Mouse (Mus musculus): ENCODE data around the gene Map7.

The Map7 gene

DNA sequence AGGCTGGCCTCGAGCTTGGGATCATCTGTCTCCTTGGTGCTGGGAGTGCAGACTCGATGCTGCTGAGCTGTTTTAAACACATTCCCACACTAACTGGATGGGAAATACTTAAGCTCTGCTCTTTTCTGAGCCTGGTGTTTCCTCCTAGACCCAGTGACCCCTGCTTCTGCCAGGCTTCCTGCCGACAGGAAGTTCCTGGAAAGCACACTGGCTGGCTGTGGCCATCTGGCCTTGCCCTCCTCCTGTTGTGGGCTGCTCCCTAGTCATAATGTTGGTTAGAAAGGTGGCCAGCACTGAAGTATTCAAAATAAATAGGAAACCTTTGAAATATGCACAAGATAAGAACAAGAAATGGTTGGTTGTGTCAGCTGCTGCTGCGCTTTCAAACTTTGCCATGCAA, 86.2 kb downstream of the Map7 start:
- no peak for DNase-seq (ENCODE audit: low spot score)

DNA sequence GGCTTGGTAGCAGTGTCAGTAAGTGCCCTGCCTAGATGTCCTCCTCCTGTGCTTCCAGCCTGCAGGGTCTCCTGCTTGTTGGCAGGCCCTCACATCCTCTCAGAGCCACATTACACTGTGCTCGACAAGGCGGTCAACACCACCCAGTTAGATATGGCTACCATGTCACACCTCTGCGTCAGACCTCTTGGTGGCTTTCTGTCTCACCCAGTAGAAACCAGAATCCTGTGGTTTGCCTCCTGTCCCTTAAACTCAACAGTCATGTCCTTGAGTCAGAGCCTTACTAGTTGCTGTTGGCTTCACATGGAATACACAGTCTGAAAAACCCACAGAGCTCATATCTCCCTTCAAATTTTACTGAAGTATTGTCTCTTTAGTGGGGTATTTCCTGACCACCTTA, 87.4 kb downstream of the Map7 start:
- DNase-seq (ENCODE audit: low spot score): no peak

DNA sequence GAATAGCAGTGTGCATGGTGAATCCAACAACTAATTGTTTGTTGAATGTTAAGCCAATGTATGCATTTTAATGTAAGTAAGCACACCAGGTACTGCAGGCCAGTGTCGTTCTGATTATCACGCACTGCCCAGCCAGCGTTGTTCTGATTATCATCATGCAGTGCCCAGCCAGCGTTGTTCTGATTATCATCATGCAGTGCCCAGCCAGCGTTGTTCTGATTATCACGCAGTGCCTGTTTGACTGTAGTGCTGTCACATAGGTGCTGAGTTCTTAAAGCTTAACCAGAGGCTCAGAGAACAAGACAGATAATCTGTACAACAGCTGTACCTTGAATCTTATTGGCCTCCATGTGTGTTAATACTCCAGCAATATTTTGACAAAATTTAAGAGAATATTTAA, 88.0 kb downstream of the Map7 start:
- DNase-seq (ENCODE audit: low spot score): no peak

GRCm38 (mm10) chr10:20238281-20238680, 90.0 kb downstream of the Map7 start:
- DNase-seq (ENCODE audit: low spot score): no peak

GRCm38 (mm10) chr10:20240858-20241257, 92.6 kb downstream of the Map7 start:
- DNase-seq (ENCODE audit: low spot score): no peak

- no peak for DNase-seq (ENCODE audit: low spot score)
These were observed 95.0 kb downstream of the Map7 start for GRCm38 (mm10) chr10:20243321-20243720.

- DNase-seq (ENCODE audit: low spot score): no peak
These were observed 96.8 kb downstream of the Map7 start for GRCm38 (mm10) chr10:20245082-20245481.

DNA sequence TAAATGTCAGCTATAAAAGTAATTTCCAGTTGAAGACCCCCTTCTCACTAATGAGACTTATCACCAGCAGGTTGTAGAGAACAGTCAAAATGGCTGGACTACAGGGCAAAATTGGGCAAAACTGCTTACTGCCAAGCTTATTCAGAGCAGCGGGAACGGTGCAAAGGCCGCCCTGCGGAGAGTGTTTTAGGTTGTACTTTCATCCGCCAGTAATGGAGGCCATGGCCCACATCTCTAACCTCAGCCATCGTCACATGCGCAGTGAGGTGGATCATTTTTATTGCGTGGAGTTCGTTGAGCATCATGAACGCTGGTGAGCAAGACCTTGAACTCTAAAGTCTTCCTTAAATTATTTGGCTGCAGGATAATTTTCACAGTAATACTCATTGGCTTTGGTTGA, 100.8 kb downstream of the Map7 start:
- DNase-seq (ENCODE audit: low spot score): no peak

DNA sequence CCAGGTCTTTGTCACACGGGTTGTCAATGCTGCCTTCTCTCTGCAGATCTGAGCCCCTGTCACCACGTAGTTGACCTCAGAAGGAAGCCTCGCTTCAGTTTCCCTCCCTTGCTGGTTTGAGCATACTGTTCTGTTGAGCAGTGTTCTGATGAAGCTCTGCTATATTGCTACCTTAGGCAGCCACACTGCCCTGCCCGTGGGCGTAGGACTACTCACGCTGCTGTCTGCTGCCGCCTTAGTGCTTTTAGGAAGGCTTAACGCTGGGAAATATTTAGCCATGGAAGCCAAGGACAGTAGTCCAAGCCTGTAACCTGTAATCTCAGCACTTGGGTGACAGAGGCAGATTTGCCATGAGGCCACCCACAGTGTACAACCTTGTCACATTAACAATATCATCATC, 107.3 kb downstream of the Map7 start:
- DNase-seq (ENCODE audit: low spot score): no peak

DNA sequence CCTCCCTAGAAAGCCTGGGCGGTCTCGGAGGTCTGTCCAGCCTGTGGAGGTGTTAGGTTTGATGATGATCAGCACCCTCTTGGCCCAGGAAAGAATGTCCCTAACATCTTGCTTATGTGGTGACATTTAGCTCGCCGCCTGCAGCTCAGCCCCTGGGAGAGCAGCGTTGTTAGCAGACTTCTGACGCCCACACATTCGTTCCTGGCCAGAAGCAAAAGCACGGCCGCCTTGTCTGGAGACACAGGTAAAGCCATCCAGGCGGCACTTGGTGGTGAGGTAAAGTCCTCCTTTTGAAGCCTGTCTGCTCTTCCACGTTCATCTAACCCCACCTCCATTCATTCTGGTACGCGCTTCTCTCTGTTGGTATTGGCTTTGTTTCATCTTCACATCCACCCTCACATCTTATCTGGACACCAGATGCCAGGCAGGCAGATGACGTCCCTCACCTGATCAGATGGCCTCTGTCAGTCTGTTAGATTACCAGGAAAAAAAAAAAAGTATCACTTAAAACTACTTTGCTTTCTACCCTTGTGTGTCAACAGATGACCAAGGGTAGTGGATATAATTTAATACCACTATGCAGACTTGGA, 108.9 kb downstream of the Map7 start:
- peak; percentile 35 for DNase-seq (ENCODE audit: low spot score)

DNA sequence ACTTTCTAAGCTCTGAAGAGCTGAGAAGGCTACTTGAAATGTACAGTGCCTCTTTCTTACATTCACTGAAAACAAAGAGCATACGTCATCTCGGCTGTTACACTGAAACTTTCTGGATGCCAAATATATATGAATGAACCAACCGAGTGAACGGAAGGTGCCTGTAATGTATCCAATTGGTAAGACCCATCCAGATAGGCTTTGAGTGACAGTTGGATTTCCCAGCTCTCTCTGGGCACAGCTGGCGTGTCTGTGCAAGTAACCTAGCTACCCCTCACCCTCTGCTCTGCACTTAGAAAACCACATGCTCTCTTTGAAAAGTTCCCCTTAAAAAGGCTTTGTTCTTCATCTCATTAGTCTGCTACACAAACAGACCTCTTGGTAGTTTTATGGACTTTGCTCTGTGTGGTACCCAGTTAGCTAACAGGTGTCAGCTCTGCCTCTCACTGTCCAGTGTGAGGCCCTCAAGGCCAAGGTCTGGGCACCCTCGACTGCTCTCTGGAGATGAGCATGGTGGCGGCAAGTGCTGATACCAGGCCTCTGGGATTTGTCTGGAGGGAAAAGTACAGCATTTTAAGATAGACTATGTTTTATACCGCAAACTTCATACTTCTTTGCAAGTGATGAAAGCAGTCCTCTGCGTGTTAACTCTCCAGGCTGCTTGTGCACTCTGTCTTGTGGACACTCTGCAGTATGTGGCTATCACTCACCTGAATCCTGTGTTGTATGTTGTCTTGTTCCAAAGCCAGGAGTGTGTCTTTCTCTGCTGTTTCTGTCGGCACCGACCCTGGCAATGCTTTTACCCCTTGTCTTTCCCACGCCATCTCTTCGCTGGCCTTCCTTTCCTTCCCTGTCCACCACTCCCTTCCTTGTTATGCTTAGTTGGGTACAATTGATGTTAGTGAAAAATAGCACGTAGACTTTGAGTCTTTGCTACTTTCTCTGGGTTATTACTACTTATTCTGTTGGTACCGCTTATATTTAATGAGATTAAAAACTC, 109.8 kb downstream of the Map7 start:
- peak; percentile 43 for DNase-seq (ENCODE audit: low spot score)

DNA sequence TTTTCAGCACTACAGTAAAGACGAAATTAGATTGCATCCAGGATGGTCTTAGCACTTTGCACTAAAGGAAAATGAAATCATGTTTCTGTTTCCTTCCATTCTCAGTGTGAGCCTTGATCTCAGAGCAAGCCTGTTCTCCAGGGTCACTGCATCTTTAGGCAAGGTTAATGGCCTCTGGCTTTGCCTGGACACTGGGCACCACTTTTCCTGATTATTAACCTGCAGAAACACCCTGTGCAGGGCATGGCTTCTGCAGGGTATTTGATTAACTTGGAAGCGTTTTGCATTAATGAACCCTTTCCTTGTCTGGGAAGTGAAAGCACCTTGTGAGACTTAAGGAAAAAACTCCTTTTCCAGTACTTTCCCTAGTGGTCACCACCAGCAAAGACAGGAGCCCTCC, 111.2 kb downstream of the Map7 start:
- DNase-seq (ENCODE audit: low spot score): no peak

DNA sequence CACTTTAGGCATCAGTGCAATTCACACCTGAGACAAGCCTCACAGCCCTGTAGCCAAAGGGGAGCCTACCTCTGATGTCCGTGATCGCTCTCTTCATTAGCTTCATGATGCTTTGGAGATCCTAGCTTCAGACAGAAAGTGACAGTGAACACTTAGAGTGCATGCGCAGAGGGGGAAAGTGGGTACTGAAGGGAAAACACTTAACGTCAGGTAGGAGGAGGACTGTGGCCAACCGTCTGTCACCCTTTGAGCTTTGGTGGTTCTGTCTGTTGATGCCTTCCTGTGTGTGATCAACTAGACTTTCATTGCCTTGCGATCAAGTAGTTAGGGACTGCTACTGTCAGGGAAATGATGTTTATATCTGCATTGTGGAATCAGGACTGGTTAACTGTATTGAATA, 114.6 kb downstream of the Map7 start:
- peak; percentile 53 for DNase-seq (ENCODE audit: low spot score)

DNA sequence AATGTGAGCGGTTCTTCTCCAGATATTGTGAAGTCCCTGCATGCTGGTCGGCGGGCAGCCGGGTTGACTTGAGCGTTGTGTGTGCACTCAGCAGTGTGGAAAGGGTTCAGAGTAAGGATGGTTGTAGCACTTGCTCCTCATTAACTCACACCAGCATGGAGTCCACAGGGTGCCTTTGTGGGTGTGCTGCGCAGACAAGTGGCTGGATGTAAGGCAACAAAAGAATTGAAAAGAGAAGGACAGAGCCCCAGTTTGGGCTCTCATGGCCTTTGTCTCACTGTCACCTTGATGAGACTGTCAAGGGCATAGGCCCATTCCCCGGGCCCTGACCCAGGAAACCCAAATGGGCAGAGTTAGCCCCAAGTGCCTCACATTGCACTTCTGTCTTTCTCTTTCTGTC, 116.2 kb downstream of the Map7 start:
- DNase-seq (ENCODE audit: low spot score): no peak

DNA sequence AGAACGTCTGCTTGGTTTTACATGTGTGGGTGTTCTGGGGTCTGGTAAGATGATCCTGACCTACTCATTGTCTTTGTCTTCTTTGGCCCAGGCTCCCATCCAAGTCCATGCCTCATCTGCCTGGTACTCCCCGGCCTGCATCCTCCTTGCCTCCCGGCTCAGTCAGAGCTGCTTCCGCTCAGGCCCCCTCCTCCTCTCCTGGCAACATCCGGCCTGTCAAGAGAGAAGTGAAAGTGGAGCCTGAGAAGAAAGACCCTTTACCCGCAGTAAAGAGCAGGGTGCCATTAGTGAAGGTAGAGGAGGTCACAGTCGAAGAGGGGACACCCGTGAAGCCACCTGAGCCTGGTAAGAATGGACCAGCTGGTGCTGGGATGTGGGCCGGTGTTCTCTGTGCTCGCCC, 118.8 kb downstream of the Map7 start:
- peak; percentile 43 for DNase-seq (ENCODE audit: low spot score)

GRCm38 (mm10) chr10:20268945-20269344, 120.7 kb downstream of the Map7 start:
- no peak for DNase-seq (ENCODE audit: low spot score)

GRCm38 (mm10) chr10:20272380-20272779, 124.1 kb downstream of the Map7 start:
- no peak for DNase-seq (ENCODE audit: low spot score)

GRCm38 (mm10) chr10:20273278-20273677, 125.0 kb downstream of the Map7 start:
- DNase-seq (ENCODE audit: low spot score): no peak

- no peak for DNase-seq (ENCODE audit: low spot score)
These were observed 125.8 kb downstream of the Map7 start for GRCm38 (mm10) chr10:20274022-20274421.

GRCm38 (mm10) chr10:20281456-20281855, 133.2 kb downstream of the Map7 start:
- DNase-seq (ENCODE audit: low spot score): peak; percentile 74

GRCm38 (mm10) chr10:20285289-20285975, 137.2 kb downstream of the Map7 start:
- DNase-seq (ENCODE audit: low spot score): no peak

DNA sequence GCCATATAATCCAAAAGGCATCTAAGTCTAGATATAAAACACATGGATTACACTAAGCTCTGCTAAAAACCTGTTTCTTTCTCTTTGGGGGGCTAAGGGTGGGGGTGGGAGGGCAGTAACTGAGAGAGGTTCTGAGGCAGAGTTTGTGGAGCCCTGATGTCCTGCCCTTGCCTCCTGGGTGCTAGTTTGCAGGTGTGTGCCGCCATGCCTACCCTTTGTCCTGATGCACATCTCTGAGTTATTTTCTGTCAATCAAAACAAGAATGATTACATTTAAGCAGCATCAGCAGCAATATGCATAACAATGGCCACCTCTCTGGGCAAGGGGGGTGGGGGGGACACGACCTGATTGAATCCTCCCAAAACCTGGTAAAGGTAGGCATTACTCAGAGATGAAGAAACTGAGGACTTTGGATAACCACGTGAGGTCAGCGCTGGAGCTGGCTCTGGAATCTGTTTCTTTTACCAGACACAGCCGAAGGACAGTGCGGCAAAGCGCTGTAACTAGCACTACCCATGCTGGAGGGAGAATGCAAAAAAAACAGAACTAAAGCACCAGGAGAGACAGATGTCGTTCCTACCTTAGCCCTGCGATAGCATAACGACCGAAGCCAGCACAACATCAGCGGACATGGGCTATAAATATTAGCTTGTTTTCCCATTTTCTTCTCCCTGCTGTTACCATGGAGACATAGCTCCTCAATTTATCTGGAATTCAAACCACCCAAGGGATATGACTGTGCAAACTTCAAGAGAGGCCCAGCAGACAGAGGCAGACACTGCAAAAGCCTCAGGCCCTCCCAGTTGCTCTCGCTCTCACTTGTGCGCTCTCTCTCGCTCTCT, 137.9 kb downstream of the Map7 start:
- DNase-seq (ENCODE audit: low spot score): no peak
